Mouse (Mus musculus) gastrocnemius, postnatal 10 days (tissue): Measurements from ENCODE around the gene 1700001C02Rik. TPM values are rescaled to one million over a fixed set of nuclear protein-coding genes. Genes with fewer than 3 reads are reported as not detected.

ENCODE experiments used
- DNase-seq: peaks from one replicate; pipeline ENCODE4 v3.0.0; 2021; ENCODE audit warnings: mixed read lengths
- total RNA-seq, 2 experiments: library from RNA; stranded (reverse); gene quantifications; 2 replicates each; pipeline ENCODE4 v1.2.3; 2021

The 1700001C02Rik gene
- total RNA-seq, 2 experiments from 2014 or later = not detected

DNA sequence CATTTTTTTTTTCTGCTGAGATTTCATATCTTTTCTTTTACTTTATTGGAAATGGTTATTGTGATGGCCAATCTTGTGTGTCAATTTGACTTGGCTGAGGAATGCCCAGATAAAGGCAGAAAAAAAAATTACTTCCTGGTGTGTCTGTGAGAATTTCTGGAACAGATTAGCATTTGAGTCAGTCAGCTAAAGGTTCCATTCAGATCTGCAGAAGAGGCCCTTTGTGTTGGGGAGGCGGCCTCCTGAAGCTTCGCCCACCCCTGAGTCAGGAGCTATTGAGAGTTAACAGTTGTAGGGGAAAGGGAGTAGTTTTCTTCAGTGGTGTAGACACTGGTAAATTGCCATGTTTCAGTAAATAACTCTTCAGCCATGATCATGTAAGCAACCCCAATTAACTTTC, 29.4 kb downstream of the 1700001C02Rik start:
- no peak for DNase-seq

DNA sequence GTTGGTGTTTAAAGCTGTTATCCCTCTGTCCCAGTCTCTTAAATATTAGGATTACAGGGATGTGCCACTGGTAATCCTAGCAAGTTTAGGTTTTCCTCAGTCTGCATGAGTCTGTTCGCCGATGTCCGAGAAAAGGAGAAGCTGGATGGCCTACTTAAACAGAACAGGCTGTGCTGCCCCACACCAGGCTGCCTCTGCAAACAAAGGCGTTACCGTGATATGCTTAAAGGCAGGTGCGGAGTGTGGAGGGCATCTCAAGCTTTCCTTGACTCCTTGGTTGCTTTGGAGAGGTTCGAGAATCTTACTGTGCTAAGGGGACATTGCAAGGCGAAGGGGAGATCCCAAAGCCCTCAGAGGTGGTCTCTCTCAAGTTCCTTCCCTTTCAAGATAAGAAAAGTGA, 31.0 kb downstream of the 1700001C02Rik start:
- DNase-seq = no peak

DNA sequence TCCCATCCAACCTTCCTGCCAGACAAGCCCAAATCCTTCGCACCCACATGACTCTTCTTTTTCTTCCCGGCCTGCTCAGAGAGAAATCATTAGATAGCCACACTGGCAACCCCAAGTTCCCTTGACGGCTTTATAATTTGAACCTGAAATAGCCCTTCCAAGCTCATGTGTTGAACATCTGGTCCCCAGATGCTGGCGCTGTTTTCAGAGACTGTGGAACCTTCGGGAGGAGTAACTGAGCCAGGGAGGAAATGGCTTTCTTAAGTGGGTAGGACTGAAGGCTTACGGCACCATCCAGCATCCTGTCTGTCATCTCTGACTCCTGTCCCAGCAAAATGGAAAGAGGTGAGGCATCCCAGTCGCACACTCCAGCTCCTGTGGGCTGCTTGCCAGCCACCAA, 31.5 kb downstream of the 1700001C02Rik start:
- DNase-seq = no peak

DNA sequence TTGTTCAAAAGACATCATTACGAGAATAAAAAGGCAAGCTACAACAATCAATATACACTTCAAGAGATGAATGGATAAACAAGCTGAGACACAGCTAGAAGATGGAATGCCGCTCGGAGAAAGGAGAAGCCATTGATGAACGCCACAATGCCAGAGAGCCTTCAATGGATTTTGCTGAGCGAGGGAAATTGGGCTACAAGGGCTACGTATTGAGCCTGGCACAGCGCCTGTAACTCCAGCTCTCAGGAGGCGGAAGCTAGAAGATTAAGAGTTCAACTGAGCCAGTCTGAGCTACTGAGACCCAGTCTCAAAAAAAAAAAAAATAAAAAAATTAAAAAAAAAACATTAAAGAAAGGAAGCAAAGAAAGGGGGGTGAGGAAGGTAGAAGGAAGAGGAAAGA, 47.3 kb downstream of the 1700001C02Rik start:
- DNase-seq = no peak

DNA sequence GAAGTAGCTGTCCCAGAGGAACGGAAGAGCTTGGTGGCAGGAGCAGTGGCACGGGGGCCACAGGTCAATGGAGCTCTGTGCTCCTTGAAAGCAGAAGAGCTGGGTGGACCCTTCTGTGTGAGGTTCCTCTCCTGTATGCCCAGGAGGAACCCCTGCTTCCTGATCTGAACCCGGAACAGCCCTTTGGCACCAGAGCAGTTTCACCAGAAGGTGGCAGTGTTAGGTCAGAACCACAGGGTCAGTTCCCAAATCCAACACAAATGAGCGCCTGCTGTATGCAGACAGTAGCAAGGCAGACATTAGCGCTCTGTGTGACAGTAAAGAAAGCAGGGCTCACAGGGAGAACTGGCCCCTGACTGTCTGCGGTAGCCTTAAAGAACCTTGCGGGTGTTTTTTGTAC, 50.5 kb downstream of the 1700001C02Rik start:
- DNase-seq = peak; percentile 34

DNA sequence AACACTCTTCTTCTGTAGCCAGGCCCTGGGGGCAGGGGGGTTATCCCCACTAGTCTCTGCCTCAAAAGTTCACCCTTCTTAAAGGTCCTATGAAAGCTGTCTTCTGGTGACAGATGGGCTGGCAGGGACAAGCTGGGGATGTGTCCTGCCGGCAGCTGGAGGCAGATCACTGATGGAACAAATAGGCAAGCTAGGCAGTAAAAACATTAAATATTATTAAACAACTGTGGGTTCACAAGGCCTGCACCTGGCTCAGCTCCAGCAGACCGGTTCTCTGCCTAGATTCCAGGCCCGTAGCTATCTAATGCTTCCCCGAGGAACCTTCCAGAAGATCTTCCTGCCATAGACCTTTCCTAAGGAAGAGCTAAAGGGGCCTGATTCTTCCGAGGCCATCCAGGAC, 52.3 kb downstream of the 1700001C02Rik start:
- DNase-seq = peak; percentile 26

DNA sequence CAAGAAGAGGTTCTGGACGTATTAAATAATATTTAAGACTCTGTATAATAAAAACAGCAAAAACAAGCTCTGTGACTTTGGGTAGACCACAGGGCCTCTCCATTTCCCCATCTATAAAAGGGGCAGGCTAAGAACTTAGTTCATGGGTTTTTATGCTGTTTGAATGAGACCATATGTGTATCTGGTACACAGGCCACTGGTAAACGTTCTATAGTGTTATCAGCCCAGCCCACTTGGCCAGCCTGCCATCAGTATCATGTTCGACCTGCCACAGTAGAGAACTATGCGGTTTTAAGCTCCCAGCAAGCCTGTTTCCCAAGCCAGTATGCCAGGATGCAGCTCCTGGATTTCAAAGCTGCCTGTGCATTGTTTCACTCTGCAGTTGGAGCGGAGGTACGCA, 52.7 kb downstream of the 1700001C02Rik start:
- no peak for DNase-seq

DNA sequence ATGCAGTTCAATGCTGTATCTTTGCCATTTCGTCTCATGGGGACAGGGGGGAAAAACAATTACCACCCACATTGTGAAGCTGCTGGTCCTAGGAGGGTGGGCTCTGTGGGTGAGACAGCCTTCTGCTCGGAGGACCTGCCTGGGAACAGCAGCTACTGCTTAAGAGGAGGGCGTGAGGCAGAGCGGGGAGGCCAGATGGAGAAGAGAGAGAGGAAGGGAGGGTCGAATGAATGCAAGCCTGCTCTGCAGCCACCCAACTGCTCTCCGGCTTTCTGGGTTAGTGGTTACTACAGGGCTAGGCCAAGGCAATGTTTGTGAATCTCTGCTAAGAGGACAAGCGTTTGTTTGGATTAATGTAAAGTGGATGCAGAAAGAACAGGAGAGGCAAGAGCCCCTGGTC, 53.6 kb downstream of the 1700001C02Rik start:
- no peak for DNase-seq

DNA sequence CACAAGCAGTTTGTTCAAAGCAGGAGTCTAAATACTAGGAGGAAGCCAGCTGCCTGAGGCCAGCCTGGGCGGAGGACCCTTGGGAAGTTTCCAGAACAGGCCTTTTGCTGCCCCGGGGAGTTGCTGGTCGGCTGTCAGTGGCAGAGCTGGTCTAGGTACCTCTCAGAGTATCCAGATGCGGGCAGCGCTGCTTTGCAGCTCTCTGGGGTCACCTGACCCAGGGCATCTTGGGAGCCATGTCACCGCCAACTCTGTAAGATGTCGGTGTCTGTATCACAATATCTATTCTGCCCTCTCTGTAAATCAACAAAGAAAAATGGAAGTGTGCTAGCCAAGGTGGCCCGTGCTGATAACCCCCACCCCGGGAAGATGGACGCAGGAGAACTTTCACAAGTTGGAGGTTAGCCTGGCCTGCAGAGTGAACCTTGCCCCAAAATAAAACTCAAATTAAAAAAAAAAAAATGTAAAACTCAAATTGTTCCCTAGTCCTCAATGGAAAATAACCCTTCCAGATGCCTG, 54.4 kb downstream of the 1700001C02Rik start:
- no peak for DNase-seq

DNA sequence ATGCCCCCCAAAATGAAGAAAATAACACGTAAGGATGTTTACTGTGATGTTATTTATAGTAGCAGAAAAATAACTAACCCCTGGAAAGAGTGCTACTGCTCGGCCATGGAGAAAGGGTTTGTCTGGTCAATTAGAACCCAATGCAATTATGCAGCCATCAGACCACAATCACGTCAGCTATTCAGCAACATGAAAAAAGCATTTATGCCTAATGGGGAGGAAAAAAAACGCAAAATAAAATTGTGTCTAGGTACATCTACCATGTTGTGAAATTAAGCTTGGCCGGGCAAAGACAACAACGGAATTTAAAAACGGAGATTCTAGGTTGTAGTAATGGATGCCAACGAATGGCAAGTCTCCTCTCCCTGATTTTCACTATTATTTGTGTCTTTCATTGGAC, 56.6 kb downstream of the 1700001C02Rik start:
- DNase-seq = no peak

DNA sequence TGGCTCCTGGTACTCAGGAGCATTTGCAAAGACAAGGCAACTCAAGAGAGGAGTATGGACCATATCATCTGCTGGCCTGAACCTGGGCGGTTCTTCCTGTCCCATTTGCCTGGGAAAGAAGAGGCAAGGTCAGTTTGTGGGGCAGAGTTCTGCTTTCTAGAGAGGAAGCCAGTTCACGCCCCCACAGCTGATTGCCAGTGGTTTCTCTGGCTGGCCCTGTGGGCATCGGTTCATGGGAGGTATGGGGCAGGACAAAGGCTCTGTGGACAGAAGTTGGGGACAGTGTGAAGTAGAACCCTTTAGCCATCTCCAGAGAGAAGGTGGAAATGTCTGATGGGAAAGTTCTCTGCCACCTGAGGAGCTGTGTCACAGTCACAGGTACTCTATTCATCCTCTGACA, 57.3 kb downstream of the 1700001C02Rik start:
- DNase-seq = no peak

DNA sequence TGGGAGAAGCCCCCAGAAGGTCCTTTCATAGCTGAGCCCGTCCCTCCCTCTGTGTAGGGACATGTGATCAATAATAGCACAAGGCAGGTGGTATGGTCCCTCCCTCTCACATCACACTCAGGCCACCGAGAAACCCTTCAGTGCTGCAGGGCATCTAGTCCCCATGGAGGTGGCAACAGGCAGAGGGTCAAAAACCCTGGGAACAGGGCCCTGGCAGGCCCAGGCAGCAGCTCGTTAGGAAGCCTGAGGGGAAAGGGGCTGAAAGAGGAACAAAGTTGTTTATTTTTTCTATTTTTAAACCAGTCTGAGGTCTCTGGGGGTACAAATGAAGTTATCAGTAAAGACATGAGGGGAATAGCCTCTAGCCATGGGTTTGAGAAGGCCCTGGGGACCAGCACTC, 58.4 kb downstream of the 1700001C02Rik start:
- no peak for DNase-seq

DNA sequence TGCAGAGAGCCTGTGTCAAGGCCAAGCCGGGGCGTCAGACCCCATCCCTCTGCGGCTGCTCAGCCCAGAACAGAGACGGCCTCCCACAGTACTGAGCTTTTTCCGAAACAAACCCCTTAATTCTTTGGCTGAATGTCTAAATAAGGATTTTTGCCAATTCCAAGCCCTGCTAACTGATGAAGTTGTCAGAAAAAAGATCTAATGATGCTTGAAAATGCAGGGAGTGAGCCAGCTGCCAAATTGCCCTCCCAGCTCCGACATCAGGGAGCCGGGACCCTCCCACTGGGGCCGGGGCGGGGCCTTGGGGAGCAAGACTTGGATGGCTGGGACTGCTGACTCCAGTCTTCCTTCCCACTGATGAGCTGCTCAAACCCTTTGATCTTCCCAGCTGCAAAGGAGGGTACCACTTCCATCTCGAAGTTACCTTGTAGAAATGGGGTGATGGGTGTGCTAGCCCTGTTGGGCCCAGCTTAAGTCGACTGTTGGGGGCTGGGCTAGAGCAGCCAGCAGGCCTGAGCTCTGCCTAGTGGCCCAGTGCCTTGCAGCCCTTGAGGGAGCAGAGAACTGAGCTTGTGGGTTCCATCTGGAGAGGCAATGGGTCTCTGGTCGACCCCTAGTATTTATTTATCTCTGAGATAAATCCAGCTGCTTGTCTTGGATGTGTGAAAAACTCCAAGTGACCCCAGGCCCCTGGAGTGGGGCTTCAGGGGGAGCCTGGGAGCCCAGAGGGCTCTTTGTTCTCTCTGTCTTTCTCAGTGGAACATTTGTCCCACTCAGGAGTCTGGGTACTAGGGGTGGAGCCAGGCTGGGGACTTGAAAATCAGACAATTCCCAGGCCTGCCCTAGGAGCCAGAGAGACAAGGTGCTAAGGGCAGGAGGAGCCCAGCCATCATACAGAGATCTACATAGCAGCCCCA, 60.3 kb downstream of the 1700001C02Rik start:
- no peak for DNase-seq

DNA sequence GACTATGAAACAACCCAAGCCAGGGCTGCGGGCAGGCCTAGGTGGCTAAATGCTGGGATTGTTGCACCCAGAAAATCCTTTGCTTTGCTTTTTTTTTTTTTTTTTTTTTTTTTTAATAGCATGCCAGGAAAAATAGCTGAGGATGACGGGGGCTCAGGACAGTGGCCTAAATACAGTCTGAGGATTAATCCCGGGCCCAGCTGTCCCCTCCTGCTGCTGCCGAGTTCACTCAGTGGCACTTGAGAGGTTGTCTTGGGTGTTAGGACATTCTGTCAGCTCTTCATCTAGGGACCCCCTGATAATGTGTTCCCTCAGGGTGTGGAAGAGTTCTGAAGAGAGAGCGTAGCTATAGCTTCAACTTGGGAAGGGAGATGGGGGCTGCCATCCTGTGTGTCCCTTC, 61.3 kb downstream of the 1700001C02Rik start:
- no peak for DNase-seq

DNA sequence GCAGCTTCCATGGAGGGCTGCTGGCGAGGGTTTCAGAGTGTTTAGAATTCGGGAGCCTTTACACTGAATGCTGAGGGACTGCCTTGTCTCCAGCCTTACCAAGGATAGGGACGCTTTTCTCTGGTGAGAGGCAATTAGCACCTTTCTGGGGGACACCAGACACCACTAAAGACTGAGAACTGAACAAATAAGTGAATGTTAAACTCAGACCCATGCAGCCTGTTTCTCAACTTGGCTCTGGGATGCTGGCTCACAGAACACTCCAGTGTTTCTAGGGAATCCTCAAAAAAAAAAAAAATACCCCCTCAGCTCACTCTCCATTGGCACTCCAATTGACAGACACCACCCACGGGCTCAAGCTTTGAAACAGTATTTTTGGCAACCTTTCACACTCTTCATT, 63.1 kb downstream of the 1700001C02Rik start:
- DNase-seq = no peak

Other genes starting within 250 kb of the 1700001C02Rik start
- 10 to 100 TPM; 11.9 to 15.3 TPM for gene Selenoi, start 233.5 kb upstream of the 1700001C02Rik start, total RNA-seq
- gene Drc1, start 184.7 kb upstream of the 1700001C02Rik start, total RNA-seq = under 1 TPM in 1 of 2 experiments, not detected in 1; 0.49 TPM
- under 1 TPM; 0.35 to 0.36 TPM for gene Otof, start 4.1 kb upstream of the 1700001C02Rik start, total RNA-seq
- not detected for gene Cib4, start 79.8 kb downstream of the 1700001C02Rik start, total RNA-seq
- gene Kcnk3, start 122.1 kb downstream of the 1700001C02Rik start, total RNA-seq = 1 to 10 TPM; 1.2 to 1.8 TPM
- 10 to 100 TPM; 13.3 to 15.4 TPM for gene Slc35f6, start 181.9 kb downstream of the 1700001C02Rik start, total RNA-seq
- gene Cenpa, start 200.7 kb downstream of the 1700001C02Rik start, total RNA-seq = 10 to 100 TPM; 16.7 to 17.2 TPM
- gene Dpysl5, start 245.5 kb downstream of the 1700001C02Rik start, total RNA-seq = 1 to 10 TPM; 2.7 to 3.2 TPM